In the genomic region with DNA sequence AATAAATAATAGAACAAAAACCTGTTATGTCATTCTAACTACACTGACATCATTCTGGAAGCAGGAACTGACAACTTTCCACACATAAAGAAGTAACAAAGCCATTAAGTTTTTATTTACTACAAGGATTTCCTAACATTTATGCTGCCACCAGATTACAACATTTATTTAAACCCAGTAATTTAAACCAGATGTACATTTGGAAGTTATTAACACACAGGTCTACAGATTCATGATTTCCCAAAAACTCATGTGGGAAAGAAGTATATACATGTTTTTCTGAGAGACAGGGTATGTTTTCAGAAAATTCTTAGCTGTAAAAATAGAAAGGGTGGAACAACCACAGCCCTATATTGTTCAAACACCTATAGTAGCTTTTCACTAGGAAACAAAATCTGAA, we compare ENCODE assay signal across 21 mouse cellular contexts.
"Had no signal": no experiment of that assay in that cellular context is flagged by ENCODE, and none has a peak within 500 bp of the region (broad histone marks: within the 10 kb centered on the region; RNA-seq: fewer than 3 reads in every experiment).

No protein-coding gene starts in this region.

- H3K9ac ChIP-seq: limb, embryonic 15.5 days; liver, embryonic 14.5 days; liver, postnatal 0 days; lung, embryonic 14.5 days; midbrain, embryonic 13.5 days; neural tube, embryonic 13.5 days; stomach, embryonic 15.5 days had no signal

- ATAC-seq: liver, postnatal 0 days; lung, postnatal 0 days; midbrain, embryonic 13.5 days; midbrain, embryonic 16.5 days had no signal

- H3K4me3 ChIP-seq: limb, embryonic 15.5 days; megakaryocyte, embryonic 14.5 days; midbrain, embryonic 10.5 days; midbrain, embryonic 13.5 days; myocyte; neural tube, embryonic 13.5 days; stomach, embryonic 15.5 days had no signal

- H3K27ac ChIP-seq: limb, embryonic 15.5 days; liver, embryonic 14.5 days; midbrain, embryonic 10.5 days; midbrain, embryonic 13.5 days; neural tube, embryonic 13.5 days; stomach, embryonic 15.5 days had no signal

- DNase-seq: kidney, adult 11 months; kidney, adult 8-10 months; kidney, postnatal 14 days; kidney, postnatal 4 days; liver, postnatal 0 days; lung, embryonic 14.5 days; lung, postnatal 36 days; retina, postnatal 1 day; right cerebral cortex, postnatal 4 days; thymus, postnatal 25 days had no signal

- H3K9me3 ChIP-seq: limb, embryonic 15.5 days; megakaryocyte, embryonic 14.5 days; midbrain, embryonic 10.5 days; midbrain, embryonic 13.5 days; neural tube, embryonic 13.5 days; stomach, embryonic 15.5 days had no signal

- H3K4me1 ChIP-seq: stomach, embryonic 15.5 days had no signal

- H3K27me3 ChIP-seq: limb, embryonic 15.5 days; megakaryocyte, embryonic 14.5 days; midbrain, embryonic 13.5 days; neural tube, embryonic 13.5 days; stomach, embryonic 15.5 days had no signal

- H3K4me2 ChIP-seq: limb, embryonic 15.5 days; liver, embryonic 11.5 days; lung, embryonic 14.5 days; midbrain, embryonic 13.5 days; neural tube, embryonic 13.5 days; stomach, embryonic 15.5 days had no signal
